Mouse (Mus musculus) liver, embryonic 14.5 days (tissue): ENCODE results near the gene Ccdc121.
A peak's percentile ranks its signal among the peaks of the same experiment; 100 is the strongest.

Source experiments
- CTCF ChIP-seq: IDR thresholded peaks from 2 replicates; pipeline ENCODE4 v1.5.1; 2016; ENCODE audit warnings: antibody characterized with exemption, low read depth, control low read depth
- EP300 ChIP-seq: IDR thresholded peaks from 2 replicates; pipeline ENCODE4 v1.6.1; 2016; ENCODE audit warnings: antibody characterized with exemption, low read depth

DNA sequence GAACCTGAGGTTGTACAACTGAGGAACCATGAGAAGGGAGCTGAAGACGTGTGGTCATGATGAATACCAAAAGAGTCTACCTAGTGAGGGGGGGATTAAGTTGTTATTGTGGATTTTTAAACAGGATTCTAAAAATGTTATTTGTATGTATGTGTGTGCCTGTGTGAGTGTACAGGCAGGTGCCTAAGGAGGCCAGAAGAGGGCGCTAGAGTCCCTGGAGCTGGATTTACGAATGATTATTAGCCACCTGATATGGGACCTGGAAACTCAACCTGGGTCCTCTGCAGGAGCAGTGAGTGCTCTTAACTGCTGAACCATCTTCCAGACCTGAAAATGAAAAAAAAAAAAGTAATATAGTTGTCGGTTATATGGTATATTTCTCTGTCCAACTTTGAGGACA, 7.9 kb upstream of the Ccdc121 start:
- no peak for TF ChIP-seq EP300
- TF ChIP-seq CTCF: peak; percentile 45
